Mouse (Mus musculus): ENCODE data around the gene Tmem150a.

Gene Tmem150a

GRCm38 (mm10) chr6:72352636-72353405 is 2.4 kb upstream of the Tmem150a start:
- DNase-seq (ENCODE audit: low read depth, low spot score) = peak; percentile 65

- DNase-seq (ENCODE audit: low read depth, low spot score) = no peak
Observed at GRCm38 (mm10) chr6:72354025-72354424, 1.2 kb upstream of the Tmem150a start.

GRCm38 (mm10) chr6:72356001-72356532 is 820 bp downstream of the Tmem150a start:
- DNase-seq (ENCODE audit: low read depth, low spot score) = peak; percentile 15

- peak; percentile 14 for DNase-seq (ENCODE audit: low read depth, low spot score)
Observed at GRCm38 (mm10) chr6:72357164-72358079, 2.2 kb downstream of the Tmem150a start.

- DNase-seq (ENCODE audit: low read depth, low spot score) = no peak
Observed at GRCm38 (mm10) chr6:72358086-72358764, 3.0 kb downstream of the Tmem150a start.

- no peak for DNase-seq (ENCODE audit: low read depth, low spot score)
Observed at GRCm38 (mm10) chr6:72359343-72359742, 4.1 kb downstream of the Tmem150a start.

GRCm38 (mm10) chr6:72359891-72360598 is 4.8 kb downstream of the Tmem150a start:
- DNase-seq (ENCODE audit: low read depth, low spot score) = no peak

- no peak for DNase-seq (ENCODE audit: low read depth, low spot score)
Observed at GRCm38 (mm10) chr6:72360599-72360935, 5.3 kb downstream of the Tmem150a start.

GRCm38 (mm10) chr6:72361121-72361551 is 5.9 kb downstream of the Tmem150a start:
- peak; percentile 66 for DNase-seq (ENCODE audit: low read depth, low spot score)

- DNase-seq (ENCODE audit: low read depth, low spot score) = peak; percentile 100
Observed at GRCm38 (mm10) chr6:72362132-72363028, 7.1 kb downstream of the Tmem150a start.

GRCm38 (mm10) chr6:72364009-72364408 is 8.8 kb downstream of the Tmem150a start:
- DNase-seq (ENCODE audit: low read depth, low spot score) = peak; percentile 59

- DNase-seq (ENCODE audit: low read depth, low spot score) = no peak
Observed at GRCm38 (mm10) chr6:72364985-72365384, 9.7 kb downstream of the Tmem150a start.

- DNase-seq (ENCODE audit: low read depth, low spot score) = no peak
Observed at GRCm38 (mm10) chr6:72366304-72366703, 11.1 kb downstream of the Tmem150a start.

- no peak for DNase-seq (ENCODE audit: low read depth, low spot score)
Observed at GRCm38 (mm10) chr6:72366844-72367443, 11.7 kb downstream of the Tmem150a start, which contains the start of gene Rnf181. Gene Rnf181 (minus strand): TSS chr6:72366956.

- no peak for DNase-seq (ENCODE audit: low read depth, low spot score)
Observed at GRCm38 (mm10) chr6:72367460-72367974, 12.3 kb downstream of the Tmem150a start.

- peak; percentile 77 for DNase-seq (ENCODE audit: low read depth, low spot score)
Observed at GRCm38 (mm10) chr6:72369557-72369956, 14.3 kb downstream of the Tmem150a start.

GRCm38 (mm10) chr6:72370091-72370490 is 14.8 kb downstream of the Tmem150a start:
- peak; percentile 78 for DNase-seq (ENCODE audit: low read depth, low spot score)

GRCm38 (mm10) chr6:72371147-72371546 is 15.9 kb downstream of the Tmem150a start:
- peak; percentile 97 for DNase-seq (ENCODE audit: low read depth, low spot score)

- peak; percentile 87 for DNase-seq (ENCODE audit: low read depth, low spot score)
Observed at GRCm38 (mm10) chr6:72371571-72371970, 16.3 kb downstream of the Tmem150a start.

Data from 3T3-L1 (cell line).